Mouse (Mus musculus): ENCODE measurements at regions not wholly inside any gene's neighbourhood (a gene's known extent, or its start where the extent isn't known, plus 50 kb on each side); places are given as distances from the start of the nearest gene placed in this dataset.

DNA sequence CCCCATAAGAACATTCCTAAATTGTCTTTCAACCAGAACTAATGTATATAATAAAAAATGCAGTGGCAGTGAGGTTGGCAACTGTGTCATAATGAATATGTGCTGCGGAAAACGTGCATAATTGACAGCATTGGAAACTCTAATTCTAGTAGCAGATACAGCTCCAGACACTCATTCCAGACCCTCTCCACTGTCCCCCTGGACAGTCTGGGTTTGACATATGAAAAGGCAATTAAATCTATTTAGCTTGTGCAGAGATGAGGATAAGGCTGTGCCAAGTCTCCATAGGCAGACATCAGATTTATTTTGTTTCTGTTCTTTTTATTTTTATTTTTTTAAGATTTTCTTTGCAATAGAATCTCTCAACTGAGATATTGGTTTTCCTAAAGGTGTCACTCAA, 392.3 kb downstream of the Lrriq3 start:
- DNase-seq = no peak

- DNase-seq = no peak
Measured at GRCm38 (mm10) chr3:155487877-155488537, 394.8 kb downstream of the Lrriq3 start.

GRCm38 (mm10) chr3:155490670-155491069, 397.4 kb downstream of the Lrriq3 start:
- no peak for DNase-seq

DNA sequence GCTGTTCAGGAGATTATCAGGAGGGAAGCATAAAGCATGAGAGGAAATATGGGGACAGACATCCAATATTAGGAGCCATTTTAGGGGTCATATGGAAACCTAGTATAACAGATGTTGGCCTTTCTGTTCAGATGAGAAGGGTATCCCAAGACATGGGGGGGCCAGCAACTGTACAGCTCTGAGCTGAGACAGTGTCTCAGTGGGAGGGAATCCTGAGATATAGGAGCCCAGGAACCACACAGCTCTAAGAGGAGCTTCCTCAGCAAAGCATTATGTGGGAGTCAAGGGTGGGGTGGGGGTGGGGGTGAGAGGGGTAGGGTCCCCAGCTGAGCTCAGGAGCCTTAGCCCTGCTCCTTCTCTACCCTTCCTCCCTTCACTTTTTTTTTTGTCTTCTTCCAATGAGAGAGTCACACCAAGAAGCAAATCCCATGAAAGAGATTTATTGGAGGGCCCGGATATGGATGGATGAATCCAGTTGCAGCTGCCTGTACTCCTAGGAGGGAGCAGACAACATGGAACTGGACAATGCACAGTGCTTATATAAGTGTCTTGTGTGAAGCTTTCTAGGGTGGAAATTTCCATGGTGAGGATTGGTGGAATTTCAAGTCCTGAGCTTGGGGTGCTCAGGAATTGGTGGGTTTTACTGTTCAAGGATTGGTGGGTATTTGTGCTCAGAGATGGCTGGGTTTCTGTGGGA, 417.1 kb downstream of the Lrriq3 start:
- no peak for DNase-seq

GRCm38 (mm10) chr3:155513885-155514284, 420.7 kb downstream of the Lrriq3 start:
- DNase-seq = no peak

DNA sequence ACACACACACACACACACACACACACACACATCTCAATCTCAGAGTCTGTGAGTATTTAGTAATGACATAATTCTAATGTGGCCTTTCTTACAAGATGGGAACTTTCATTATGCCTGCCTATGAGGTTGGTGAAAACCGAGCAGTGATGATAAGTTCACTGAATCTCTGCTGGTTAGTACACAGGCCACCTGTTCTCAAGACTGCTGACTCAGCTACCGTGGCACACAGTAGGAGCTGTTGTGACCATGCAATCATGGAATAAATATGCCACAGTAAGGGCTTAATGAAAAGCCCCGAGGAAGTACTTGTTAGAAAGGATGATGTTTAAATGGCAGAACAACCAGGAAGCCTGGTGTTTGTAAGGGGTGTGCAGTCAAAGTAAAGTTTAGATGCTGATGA, 436.1 kb downstream of the Lrriq3 start:
- DNase-seq = no peak

DNA sequence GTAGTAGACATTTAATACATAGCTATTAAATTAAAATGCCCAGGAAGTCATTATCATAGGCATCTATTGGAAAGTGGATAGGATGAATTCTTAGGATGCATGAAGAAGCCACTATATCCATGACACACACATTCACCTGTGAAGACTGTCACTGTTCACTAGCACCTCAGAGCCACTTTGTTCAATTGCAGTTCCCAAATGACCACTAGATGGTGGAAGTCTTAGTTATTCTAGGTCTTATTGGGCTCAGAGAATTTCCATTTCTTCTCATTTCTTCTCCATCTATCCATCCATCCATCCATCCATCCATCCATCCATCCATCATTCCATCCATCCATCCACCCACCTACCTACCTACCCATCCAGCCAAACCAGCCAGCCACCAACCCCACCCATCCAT, 437.6 kb downstream of the Lrriq3 start:
- DNase-seq = no peak

DNA sequence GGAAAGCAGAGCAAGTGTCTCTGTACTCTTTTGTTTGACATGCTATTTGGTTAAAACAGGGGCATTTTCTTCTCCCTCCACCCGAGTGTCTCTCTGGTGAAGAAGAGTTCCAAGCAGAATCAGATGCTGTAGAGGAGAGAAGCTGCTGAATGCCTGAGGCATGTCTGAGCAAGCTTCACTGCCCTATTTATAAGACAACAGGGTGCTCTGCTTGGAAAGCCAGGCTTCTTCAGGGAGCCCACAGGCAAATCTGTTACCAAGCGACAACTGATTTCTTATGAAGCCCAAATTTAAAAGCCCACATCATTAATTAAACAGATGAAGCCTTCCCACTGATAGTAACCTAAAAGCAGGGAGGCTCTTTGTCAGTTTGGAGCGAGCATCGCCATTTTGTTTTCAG, 438.8 kb downstream of the Lrriq3 start:
- no peak for DNase-seq

- DNase-seq = no peak
Measured at GRCm38 (mm10) chr3:155548204-155548603, 455.0 kb downstream of the Lrriq3 start.

DNA sequence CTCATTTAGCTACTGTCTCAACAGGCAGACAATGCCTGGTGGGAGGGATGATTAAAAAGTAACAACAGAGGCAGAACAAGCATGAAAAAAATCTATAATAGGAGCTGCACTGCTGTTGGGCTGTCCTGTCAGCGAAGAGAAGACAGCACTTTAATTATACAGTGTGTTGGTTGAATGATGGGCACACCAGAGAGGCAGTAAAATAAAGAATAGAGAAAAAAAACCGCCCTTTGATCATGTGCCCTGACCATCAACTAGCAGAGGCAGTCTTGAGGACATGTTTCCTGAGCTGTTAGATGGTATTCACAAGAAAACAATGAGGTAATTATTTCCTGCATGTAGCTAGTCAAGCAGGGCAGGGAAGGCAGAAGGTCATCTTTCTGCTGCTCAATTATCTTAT, 483.9 kb downstream of the Lrriq3 start:
- no peak for DNase-seq

GRCm38 (mm10) chr3:155604001-155604400, 510.8 kb downstream of the Lrriq3 start:
- DNase-seq = no peak

All from adrenal gland, postnatal 25 days (tissue).